Mouse (Mus musculus) heart, postnatal 25 days (tissue): Measurements from ENCODE around the gene Cmpk1. TPM values are rescaled to one million over a fixed set of nuclear protein-coding genes. Genes with fewer than 3 reads are reported as not detected.

Experiments used
- total RNA-seq, 2 experiments: library from RNA; stranded (reverse); gene quantifications; 2 replicates each; pipeline ENCODE4 v1.2.3; 2021

The Cmpk1 gene
- total RNA-seq, 2 experiments from 2014 or later: 34.2 to 39.8 TPM

Other genes with a start within 250 kb of the Cmpk1 start
- not detected for gene Gm12830, start 165.5 kb downstream of the Cmpk1 start, total RNA-seq
- under 1 TPM; 0.17 to 0.44 TPM for gene Foxd2, start 78.4 kb downstream of the Cmpk1 start, total RNA-seq
- not detected for gene Foxe3, start 61.2 kb downstream of the Cmpk1 start, total RNA-seq
- under 1 TPM; 0.16 to 0.22 TPM for gene Stil, start 12.9 kb upstream of the Cmpk1 start, total RNA-seq
- gene Tal1, start 69.2 kb upstream of the Cmpk1 start, total RNA-seq: 1 to 10 TPM; 3.7 to 4.0 TPM
- gene Pdzk1ip1, start 101.5 kb upstream of the Cmpk1 start, total RNA-seq: 1 to 10 TPM in 1 of 2 experiments, not detected in 1; 1.0 TPM
- gene Cyp4x1, start 147.0 kb upstream of the Cmpk1 start, total RNA-seq: not detected